8 mouse cellular contexts compared by ENCODE assay signal in genomic region chr19:6364317-6364725, GRCm38 (mm10). TPM values are rescaled to one million over a fixed set of nuclear protein-coding genes. Genes with fewer than 3 reads are reported as not detected.
A peak's percentile ranks its signal among the peaks of the same experiment; 100 is the strongest.
DNase-seq lines count a peak whose midpoint lies in the region; ATAC-seq lines count a peak whose summit lies in the region.

No protein-coding gene starts in this region.

- peaks cover 60% of the 10 kb centered on the region for H3K36me3 ChIP-seq in heart, embryonic 13.5 days
- H3K36me3 ChIP-seq in liver, embryonic 12.5 days, result peaks cover 65% of the 10 kb centered on the region
- H3K36me3 ChIP-seq in splenic B cell, adult 2 months (ENCODE audit: control insufficient read depth, insufficient read depth, low read length, poor library complexity, severe bottlenecking), result peaks cover 16% of the 10 kb centered on the region

- peak overlapping the region; percentile 99 for H3K27ac ChIP-seq in heart, embryonic 13.5 days (replicated peaks)
- peak overlapping the region; percentile 97 for H3K27ac ChIP-seq in liver, embryonic 12.5 days

- ATAC-seq in erythroid progenitor cell, adult 5-6 weeks (replicated peaks; ENCODE audit: low FRiP score, poor library complexity, severe bottlenecking), result peak; percentile 64
- no peak for ATAC-seq in heart, embryonic 13.5 days (ENCODE audit: extremely low read depth, insufficient number of reproducible peaks, low FRiP score, low TSS enrichment)
- no peak for ATAC-seq in liver, embryonic 12.5 days

- no peaks in the 10 kb centered on the region for H3K27me3 ChIP-seq in heart, embryonic 13.5 days (replicated peaks)
- no peaks in the 10 kb centered on the region for H3K27me3 ChIP-seq in liver, embryonic 12.5 days (replicated peaks)
- no peaks in the 10 kb centered on the region for H3K27me3 ChIP-seq in splenic B cell, adult 2 months (ENCODE audit: control insufficient read depth, insufficient read depth, low read length, poor library complexity, severe bottlenecking)

- peak overlapping the region; percentile 100 for H3K4me3 ChIP-seq in heart, embryonic 13.5 days
- peak overlapping the region; percentile 99 for H3K4me3 ChIP-seq in liver, embryonic 12.5 days

- peak overlapping the region; percentile 100 for H3K9ac ChIP-seq in heart, embryonic 13.5 days
- H3K9ac ChIP-seq in liver, embryonic 12.5 days, result peak overlapping the region; percentile 99

- H3K9me3 ChIP-seq in heart, embryonic 13.5 days, result no peaks in the 10 kb centered on the region
- H3K9me3 ChIP-seq in liver, embryonic 12.5 days (replicated peaks), result no peaks in the 10 kb centered on the region

- peaks cover 48% of the 10 kb centered on the region for H3K4me1 ChIP-seq in heart, embryonic 13.5 days
- H3K4me1 ChIP-seq in liver, embryonic 12.5 days, result peaks cover 49% of the 10 kb centered on the region

- H3K4me2 ChIP-seq in heart, embryonic 13.5 days, result peak overlapping the region; percentile 85
- H3K4me2 ChIP-seq in liver, embryonic 12.5 days, result peak overlapping the region; percentile 86

- WGBS in heart, embryonic 13.5 days, result under 1% methylated on average over 55 of the region's 55 CpGs
- under 1% methylated on average over 55 of the region's 55 CpGs for WGBS in liver, embryonic 12.5 days (ENCODE audit: insufficient replicate concordance)

- peak; percentile 92 for DNase-seq in CD4-positive helper T cell, adult 2 months (ENCODE audit: low read depth, low spot score)
- DNase-seq in brain, embryonic 18.5 days (ENCODE audit: low read depth, low spot score), result peak; percentile 73
- DNase-seq in kidney, postnatal 14 days, result peak; percentile 95
- peak; percentile 95 for DNase-seq in naive thymus-derived CD4-positive, alpha-beta T cell, adult 2 months (ENCODE audit: low read depth)
- peak; percentile 95 for DNase-seq in splenic B cell, adult 2 months (ENCODE audit: low read depth, low spot score)

RNA-seq across cellular contexts. Expression of gene Sf1, which starts 0.8 kb away (rescaled TPM):
- total RNA-seq in erythroid progenitor cell, adult 5-6 weeks (2015; ENCODE audit: low replicate concordance), result 145 and 153 TPM in 2 replicates
- 171 and 223 TPM in 2 replicates for total RNA-seq in erythroid progenitor cell, adult 5-6 weeks (2017; ENCODE audit: low replicate concordance)
- polyA plus RNA-seq in heart, embryonic 13.5 days (2015; fragmentation: Nextera tagmentation; extraction: Ambion mirVana), result 89.2 and 89.7 TPM in 2 replicates
- 115 and 119 TPM in 2 replicates for polyA plus RNA-seq in liver, embryonic 12.5 days (2016; fragmentation: Nextera tagmentation; extraction: Ambion mirVana)

RNA-seq across cellular contexts. Expression of gene Pygm, which starts 19.9 kb away (rescaled TPM):
- total RNA-seq in erythroid progenitor cell, adult 5-6 weeks (2015; ENCODE audit: low replicate concordance), result 2.2 and 4.6 TPM in 2 replicates
- total RNA-seq in erythroid progenitor cell, adult 5-6 weeks (2017; ENCODE audit: low replicate concordance), result 0.64 and 2.6 TPM in 2 replicates
- polyA plus RNA-seq in heart, embryonic 13.5 days (2015; fragmentation: Nextera tagmentation; extraction: Ambion mirVana), result 203 and 219 TPM in 2 replicates
- 2.6 and 2.7 TPM in 2 replicates for polyA plus RNA-seq in liver, embryonic 12.5 days (2016; fragmentation: Nextera tagmentation; extraction: Ambion mirVana)

RNA-seq across cellular contexts. Expression of gene Map4k2, which starts 23.4 kb away (rescaled TPM):
- 14.7 and 19.8 TPM in 2 replicates for total RNA-seq in erythroid progenitor cell, adult 5-6 weeks (2015; ENCODE audit: low replicate concordance)
- total RNA-seq in erythroid progenitor cell, adult 5-6 weeks (2017; ENCODE audit: low replicate concordance), result 19.4 and 37.7 TPM in 2 replicates
- polyA plus RNA-seq in heart, embryonic 13.5 days (2015; fragmentation: Nextera tagmentation; extraction: Ambion mirVana), result 12.5 and 13.5 TPM in 2 replicates
- polyA plus RNA-seq in liver, embryonic 12.5 days (2016; fragmentation: Nextera tagmentation; extraction: Ambion mirVana), result 9.2 and 9.3 TPM in 2 replicates

RNA-seq across cellular contexts. Expression of gene Men1, which starts 29.5 kb away (rescaled TPM):
- 5.4 and 23.9 TPM in 2 replicates for total RNA-seq in erythroid progenitor cell, adult 5-6 weeks (2015; ENCODE audit: low replicate concordance)
- total RNA-seq in erythroid progenitor cell, adult 5-6 weeks (2017; ENCODE audit: low replicate concordance), result 10.0 and 17.1 TPM in 2 replicates
- 46.9 and 48.1 TPM in 2 replicates for polyA plus RNA-seq in heart, embryonic 13.5 days (2015; fragmentation: Nextera tagmentation; extraction: Ambion mirVana)
- 48.6 and 49.4 TPM in 2 replicates for polyA plus RNA-seq in liver, embryonic 12.5 days (2016; fragmentation: Nextera tagmentation; extraction: Ambion mirVana)

RNA-seq across cellular contexts. Expression of gene Rasgrp2, which starts 34.8 kb away (rescaled TPM):
- 42.3 and 47.2 TPM in 2 replicates for total RNA-seq in erythroid progenitor cell, adult 5-6 weeks (2015; ENCODE audit: low replicate concordance)
- total RNA-seq in erythroid progenitor cell, adult 5-6 weeks (2017; ENCODE audit: low replicate concordance), result 29.9 and 37.7 TPM in 2 replicates
- 38.4 and 53.6 TPM in 2 replicates for polyA plus RNA-seq in heart, embryonic 13.5 days (2015; fragmentation: Nextera tagmentation; extraction: Ambion mirVana)
- 97.8 and 106 TPM in 2 replicates for polyA plus RNA-seq in liver, embryonic 12.5 days (2016; fragmentation: Nextera tagmentation; extraction: Ambion mirVana)

Comparison
In these comparisons a context has a peak if more than half of its experiments do, and no peak if none do; other contexts are left out.
1. RNA of gene Pygm, which starts 19.9 kb away (polyA plus RNA-seq): 203 to 219 TPM in heart, embryonic 13.5 days; 2.6 to 2.7 TPM in liver, embryonic 12.5 days; every median in the first group is over 10 times any median in the second.
2. Peak in every context shown above with its lines, with median percentiles within 50 percentile points of each other: DNase-seq.